Mouse (Mus musculus): Measurements from ENCODE around the gene March8. TPM values are rescaled to one million over a fixed set of nuclear protein-coding genes. Genes with fewer than 3 reads are reported as not detected.

March8 gene
- total and polyA plus RNA-seq, 2 experiments from 2014 or later: 38.2 to 90.9 TPM

GRCm38 (mm10) chr6:116411716-116412115, 73.9 kb downstream of the March8 start:
- ATAC-seq (ENCODE audit: low FRiP score): no peak
- no peak overlapping the region for H3K27ac ChIP-seq (ENCODE audit: low read depth, low read length)
- TF ChIP-seq CTCF (IDR thresholded peaks at IDR 0.05): no peak
- 81% methylated on average over 3 of the region's 3 CpGs for WGBS
- no peak overlapping the region for H3K9ac ChIP-seq (replicated peaks; ENCODE audit: low read length, poor library complexity, severe bottlenecking)
- DNase-seq (ENCODE audit: low spot score): no peak
- peaks cover 12% of the 10 kb centered on the region for H3K36me3 ChIP-seq (ENCODE audit: insufficient read depth, low read length)
- no peak overlapping the region for H3K4me3 ChIP-seq (ENCODE audit: low read depth, low read length)
- no peak overlapping the region for H3K4me2 ChIP-seq (ENCODE audit: low read depth, low read length, poor library complexity, severe bottlenecking)
- no peaks in the 10 kb centered on the region for H3K9me3 ChIP-seq (ENCODE audit: low read length)
- H3K4me1 ChIP-seq (ENCODE audit: insufficient read depth, low read length): no peaks in the 10 kb centered on the region
- H3K27me3 ChIP-seq (ENCODE audit: insufficient read depth, low read length): no peaks in the 10 kb centered on the region

- Histone ChIP-seq H3K4me1 (ENCODE audit: insufficient read depth, low read length) (no peaks in the 10 kb centered on the region), H3K4me2 (ENCODE audit: low read depth, low read length, poor library complexity, severe bottlenecking) (no peak overlapping the region), H3K27me3 (ENCODE audit: insufficient read depth, low read length) (no peaks in the 10 kb centered on the region), H3K9me3 (ENCODE audit: low read length) (no peaks in the 10 kb centered on the region), H3K27ac (ENCODE audit: low read depth, low read length) (no peak overlapping the region), H3K36me3 (ENCODE audit: insufficient read depth, low read length) (peaks cover 10% of the 10 kb centered on the region), H3K4me3 (ENCODE audit: low read depth, low read length) (no peak overlapping the region), H3K9ac (replicated peaks; ENCODE audit: low read length, poor library complexity, severe bottlenecking) (no peak overlapping the region)
- 96% methylated on average over 14 of the region's 14 CpGs for WGBS
- no peak for TF ChIP-seq CTCF (IDR thresholded peaks at IDR 0.05)
- DNase-seq (ENCODE audit: low spot score) (no peak), ATAC-seq (ENCODE audit: low FRiP score) (peak; percentile 47; the same call in 1 of the 2 replicates)
Measured at GRCm38 (mm10) chr6:116412546-116413325, 74.9 kb downstream of the March8 start.

- ATAC-seq (ENCODE audit: low FRiP score): no peak
- Histone ChIP-seq H3K9me3 (ENCODE audit: low read length) (no peaks in the 10 kb centered on the region), H3K4me2 (ENCODE audit: low read depth, low read length, poor library complexity, severe bottlenecking) (no peak overlapping the region), H3K36me3 (ENCODE audit: insufficient read depth, low read length) (peaks cover 6% of the 10 kb centered on the region; the same call in 1 of the 2 replicates), H3K4me3 (ENCODE audit: low read depth, low read length) (no peak overlapping the region), H3K27ac (ENCODE audit: low read depth, low read length) (no peak overlapping the region), H3K4me1 (ENCODE audit: insufficient read depth, low read length) (no peaks in the 10 kb centered on the region), H3K27me3 (ENCODE audit: insufficient read depth, low read length) (no peaks in the 10 kb centered on the region), H3K9ac (replicated peaks; ENCODE audit: low read length, poor library complexity, severe bottlenecking) (no peak overlapping the region)
- DNase-seq (ENCODE audit: low spot score): no peak
- TF ChIP-seq CTCF (IDR thresholded peaks at IDR 0.05): no peak
- 89% methylated on average over 12 of the region's 12 CpGs for WGBS
Measured at GRCm38 (mm10) chr6:116415126-116415676, 77.4 kb downstream of the March8 start.

- Histone ChIP-seq H3K36me3 (ENCODE audit: insufficient read depth, low read length) (0 out of 2 replicates have a peak, but pooled peaks cover 3% of the 10 kb centered on the region), H3K9ac (replicated peaks; ENCODE audit: low read length, poor library complexity, severe bottlenecking) (no peak overlapping the region), H3K4me1 (ENCODE audit: insufficient read depth, low read length) (no peaks in the 10 kb centered on the region), H3K27me3 (ENCODE audit: insufficient read depth, low read length) (no peaks in the 10 kb centered on the region), H3K4me3 (ENCODE audit: low read depth, low read length) (no peak overlapping the region), H3K9me3 (ENCODE audit: low read length) (no peaks in the 10 kb centered on the region), H3K27ac (ENCODE audit: low read depth, low read length) (no peak overlapping the region), H3K4me2 (ENCODE audit: low read depth, low read length, poor library complexity, severe bottlenecking) (no peak overlapping the region)
- WGBS: 92% methylated on average over 6 of the region's 6 CpGs
- ATAC-seq (ENCODE audit: low FRiP score) (no peak), DNase-seq (ENCODE audit: low spot score) (no peak)
- no peak for TF ChIP-seq CTCF (IDR thresholded peaks at IDR 0.05)
Measured at GRCm38 (mm10) chr6:116416000-116416552, 78.3 kb downstream of the March8 start.

- whole genome bisulfite sequencing: 65% methylated on average over 6 of the region's 6 CpGs
- peak; percentile 62 for TF ChIP-seq CTCF (IDR thresholded peaks at IDR 0.05)
- Histone ChIP-seq H3K4me3 (ENCODE audit: low read depth, low read length) (no peak overlapping the region), H3K4me2 (ENCODE audit: low read depth, low read length, poor library complexity, severe bottlenecking) (no peak overlapping the region), H3K4me1 (ENCODE audit: insufficient read depth, low read length) (no peaks in the 10 kb centered on the region), H3K27ac (ENCODE audit: low read depth, low read length) (no peak overlapping the region), H3K36me3 (ENCODE audit: insufficient read depth, low read length) (0 out of 2 replicates have a peak, but pooled peaks cover 2% of the 10 kb centered on the region), H3K9me3 (ENCODE audit: low read length) (no peaks in the 10 kb centered on the region), H3K9ac (replicated peaks; ENCODE audit: low read length, poor library complexity, severe bottlenecking) (no peak overlapping the region), H3K27me3 (ENCODE audit: insufficient read depth, low read length) (no peaks in the 10 kb centered on the region)
- ATAC-seq (ENCODE audit: low FRiP score) (no peak), DNase-seq (ENCODE audit: low spot score) (peak; percentile 23)
Measured at GRCm38 (mm10) chr6:116417518-116418315, 79.9 kb downstream of the March8 start.

All from midbrain, postnatal 0 days (tissue).